Mouse (Mus musculus) lung, postnatal 0 days (tissue): ENCODE measurements at regions not wholly inside any gene's neighbourhood (a gene's known extent, or its start where the extent isn't known, plus 50 kb on each side); places are given as distances from the start of the nearest gene placed in this dataset.

Experiments
- ATAC-seq: fragments of 200-750 bp; cut with Nextera tagmentation; 2 replicates; pipeline ENCODE4 v1.8.0; 2017; ENCODE audit warnings: moderate library complexity
- DNase-seq: peaks from one replicate; pipeline ENCODE4 v3.0.0-alpha.2; 2016; ENCODE audit warnings: low spot score
- H3K27ac ChIP-seq: fragments of 300-500 bp; sonication (generic); 2 replicates; pipeline ENCODE4 v1.5.1; 2014; ENCODE audit warnings: antibody characterized with exemption, mild to moderate bottlenecking, low read length, mixed read lengths
- H3K27me3 ChIP-seq: fragments of 300-500 bp; sonication (generic); replicated peaks from 2 replicates; pipeline ENCODE4 v1.6.1; 2014; ENCODE audit warnings: low read length, mixed read lengths; ENCODE audit not compliant: insufficient read depth
- H3K36me3 ChIP-seq: fragments of 300-500 bp; sonication (generic); 2 replicates; pipeline ENCODE4 v1.6.1; 2014; ENCODE audit warnings: low read length, mixed read lengths; ENCODE audit not compliant: insufficient read depth
- H3K4me1 ChIP-seq: fragments of 300-500 bp; sonication (generic); 2 replicates; pipeline ENCODE4 v1.6.1; 2014; ENCODE audit warnings: antibody characterized with exemption, low read depth, low read length, mixed read lengths; ENCODE audit not compliant: insufficient read depth
- H3K4me2 ChIP-seq: fragments of 300-500 bp; sonication (generic); replicated peaks from 2 replicates; pipeline ENCODE4 v1.6.1; 2014; ENCODE audit warnings: low read depth, mild to moderate bottlenecking, low read length, moderate library complexity, mixed read lengths
- H3K4me3 ChIP-seq: fragments of 300-500 bp; sonication (generic); 2 replicates; pipeline ENCODE4 v1.5.1; 2014; ENCODE audit warnings: low read depth, low read length
- H3K9ac ChIP-seq: fragments of 300-500 bp; sonication (generic); replicated peaks from 2 replicates; pipeline ENCODE4 v1.6.1; 2014; ENCODE audit warnings: low read depth, mild to moderate bottlenecking
- H3K9me3 ChIP-seq: fragments of 300-500 bp; sonication (generic); 2 replicates; pipeline ENCODE4 v1.6.1; 2016; ENCODE audit warnings: low read length, mixed read lengths
- CTCF ChIP-seq: IDR thresholded peaks from 2 replicates; pipeline ENCODE4 v1.5.1; 2016; ENCODE audit warnings: antibody characterized with exemption, mild to moderate bottlenecking
- EP300 ChIP-seq: IDR thresholded peaks from 2 replicates; pipeline ENCODE4 v1.6.1; 2016; ENCODE audit warnings: antibody characterized with exemption, mild to moderate bottlenecking, control low read depth
- WGBS: fragments of 180-500 bp; shearing (Covaris S2); extraction: QIAGEN DNeasy Blood & Tissue Kit; methylation state at CpG from one replicate; pipeline ENCODE4 v1.1.7; 2014; 5-methylcytosine and 5-hydroxymethylcytosine counted together

DNA sequence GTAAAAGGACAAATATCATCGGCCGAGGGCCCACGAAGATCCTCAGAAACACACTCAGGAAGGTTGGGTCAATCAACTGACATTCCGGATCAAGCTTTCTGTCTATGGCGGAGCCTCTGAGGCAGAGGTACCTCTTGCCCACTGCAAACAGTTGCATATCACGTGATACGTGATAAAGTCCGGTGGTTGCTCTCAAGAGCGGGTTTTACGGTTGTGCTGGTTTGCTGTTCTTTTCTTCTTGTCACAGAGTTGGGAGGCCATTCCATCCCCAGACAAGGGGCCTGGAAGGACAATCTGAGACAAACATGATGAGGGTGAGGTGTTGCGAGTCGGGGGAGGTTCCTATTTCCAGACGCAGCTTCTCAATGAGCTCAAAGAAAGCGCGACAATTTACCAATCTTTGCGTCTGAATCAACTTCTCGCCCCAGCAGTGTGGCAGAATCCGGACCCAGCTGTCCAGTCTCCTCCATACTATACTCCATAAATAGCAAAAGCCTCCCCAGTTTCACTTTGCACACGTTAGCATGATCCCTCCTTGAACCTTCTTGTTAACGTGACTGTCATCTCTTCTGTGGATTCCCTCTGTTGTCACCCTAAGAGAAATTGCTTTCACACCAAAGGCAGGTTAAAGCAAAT is 66.0 kb downstream of the Dyrk2 start:
- Histone ChIP-seq H3K4me3 (no peak overlapping the region), H3K9me3 (no peaks in the 10 kb centered on the region), H3K4me1 (no peaks in the 10 kb centered on the region), H3K36me3 (no peaks in the 10 kb centered on the region), H3K27me3 (no peaks in the 10 kb centered on the region), H3K4me2 (0 out of 2 replicates have a peak overlapping the region, but pooled peaks have one; percentile 5), H3K9ac (no peak overlapping the region), H3K27ac (no peak overlapping the region)
- 0 out of 2 replicates have a peak, but pooled peaks have one; percentile 5 for ATAC-seq
- no peak for TF ChIP-seq EP300
- TF ChIP-seq CTCF, result no peak
- DNase-seq, result no peak
- WGBS, result 81% methylated on average over 20 of the region's 20 CpGs

DNA sequence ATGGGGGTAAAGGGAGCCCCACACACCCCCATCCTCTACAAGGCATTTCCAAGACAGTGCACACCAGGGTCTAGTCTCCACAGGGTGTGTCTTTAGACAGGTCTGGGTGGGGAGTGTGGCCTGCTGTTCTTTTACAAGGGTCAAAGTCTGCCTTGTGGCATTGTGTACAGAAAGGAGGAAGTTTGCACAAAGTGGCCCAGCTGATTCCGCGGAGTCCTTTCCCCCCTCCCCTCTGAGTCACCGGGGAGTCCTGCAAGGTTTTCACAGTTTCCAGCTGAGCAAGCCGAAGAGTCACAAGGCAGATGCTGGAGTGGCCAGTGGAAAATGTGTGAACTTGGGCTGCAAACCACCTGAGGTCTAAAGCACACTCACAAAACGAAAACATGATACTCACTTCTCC is 65.4 kb downstream of the Dyrk2 start:
- H3K9ac ChIP-seq, result no peak overlapping the region
- H3K27me3 ChIP-seq, result no peaks in the 10 kb centered on the region
- WGBS, result 16% methylated on average over 5 of the region's 5 CpGs
- H3K36me3 ChIP-seq, result no peaks in the 10 kb centered on the region
- no peak for TF ChIP-seq EP300
- TF ChIP-seq CTCF, result no peak
- DNase-seq (peak; percentile 86), ATAC-seq (peak; percentile 83)
- no peak overlapping the region for H3K27ac ChIP-seq
- H3K4me3 ChIP-seq, result no peak overlapping the region
- no peaks in the 10 kb centered on the region for H3K9me3 ChIP-seq
- H3K4me1 ChIP-seq, result no peaks in the 10 kb centered on the region
- H3K4me2 ChIP-seq, result 0 out of 2 replicates have a peak overlapping the region, but pooled peaks have one; percentile 5
